Mouse (Mus musculus): ENCODE data around the gene Gin1. TPM values are rescaled to one million over a fixed set of nuclear protein-coding genes. Genes with fewer than 3 reads are reported as not detected.
A peak's percentile ranks its signal among the peaks of the same experiment; 100 is the strongest.
"Not testable (repeated sequence)": the region's sequence is repeated elsewhere in the genome, so short reads cannot be mapped to it uniquely, and the experiment has no call there.

The Gin1 gene
- polyA plus RNA-seq, 1 experiment from 2014 or later, result 15.1 TPM

DNA sequence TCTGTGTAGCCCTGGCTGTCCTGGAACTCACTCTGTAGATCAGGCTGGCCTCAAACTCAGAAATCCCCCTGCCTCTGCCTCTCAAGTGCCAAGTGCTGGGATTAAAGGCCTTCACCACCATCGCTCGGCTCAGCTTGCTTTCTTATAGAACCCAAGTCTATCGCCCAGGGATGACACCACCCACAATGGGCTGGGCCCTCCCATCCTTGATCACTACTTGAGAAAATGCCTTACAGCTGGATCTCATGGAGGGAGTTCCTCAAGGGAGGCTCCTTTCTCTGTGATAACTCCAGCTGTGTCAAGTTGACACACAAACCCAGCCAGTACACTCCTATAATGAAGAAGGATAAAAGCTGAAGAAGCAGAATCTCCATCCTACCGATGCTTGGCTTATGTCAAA is 4.3 kb upstream of the Gin1 start:
- 88% methylated on average over 4 of the region's 4 CpGs for WGBS

GRCm38 (mm10) chr1:97768089-97768488 is 1.9 kb upstream of the Gin1 start:
- ATAC-seq (ENCODE audit: low FRiP score, low read depth), result no peak
- Histone ChIP-seq H3K4me2 (peak overlapping the region; percentile 58), H3K9me3 (no peaks in the 10 kb centered on the region), H3K27me3 (no peaks in the 10 kb centered on the region), H3K9ac (no peak overlapping the region), H3K4me1 (replicated peaks) (peaks cover 43% of the 10 kb centered on the region), H3K36me3 (no peaks in the 10 kb centered on the region), H3K4me3 (peak overlapping the region; percentile 95), H3K27ac (replicated peaks) (no peak overlapping the region)
- WGBS, result 85% methylated on average over 2 of the region's 2 CpGs

More for the DNA sequence above, 4.3 kb upstream of the Gin1 start:
- not testable (repeated sequence) for ATAC-seq (ENCODE audit: low FRiP score, low read depth); H3K9me3 ChIP-seq; H3K4me3 ChIP-seq; H3K27me3 ChIP-seq; H3K9ac ChIP-seq; H3K4me2 ChIP-seq; H3K27ac ChIP-seq (replicated peaks); H3K36me3 ChIP-seq
- H3K4me1 ChIP-seq (replicated peaks), result peaks cover 39% of the 10 kb centered on the region

GRCm38 (mm10) chr1:97768906-97769293 is 1.1 kb upstream of the Gin1 start:
- no peak for ATAC-seq (ENCODE audit: low FRiP score, low read depth)
- H3K27ac ChIP-seq (replicated peaks), result peak overlapping the region; percentile 93
- no peaks in the 10 kb centered on the region for H3K36me3 ChIP-seq
- H3K4me1 ChIP-seq (replicated peaks), result peaks cover 43% of the 10 kb centered on the region
- H3K4me3 ChIP-seq, result peak overlapping the region; percentile 95
- 12% methylated on average over 7 of the region's 7 CpGs for WGBS
- peak overlapping the region; percentile 58 for H3K4me2 ChIP-seq
- H3K27me3 ChIP-seq, result no peaks in the 10 kb centered on the region
- H3K9ac ChIP-seq, result peak overlapping the region; percentile 94
- no peaks in the 10 kb centered on the region for H3K9me3 ChIP-seq

GRCm38 (mm10) chr1:97769294-97769903 is 573 bp upstream of the Gin1 start:
- Histone ChIP-seq H3K9ac (peak overlapping the region; percentile 94), H3K27me3 (no peaks in the 10 kb centered on the region), H3K36me3 (no peaks in the 10 kb centered on the region), H3K4me1 (replicated peaks) (peaks cover 39% of the 10 kb centered on the region), H3K9me3 (no peaks in the 10 kb centered on the region), H3K4me2 (peak overlapping the region; percentile 58), H3K27ac (replicated peaks) (peak overlapping the region; percentile 93), H3K4me3 (peak overlapping the region; percentile 95)
- WGBS, result under 1% methylated on average over 40 of the region's 40 CpGs
- peak; percentile 82 for ATAC-seq (ENCODE audit: low FRiP score, low read depth)

DNA sequence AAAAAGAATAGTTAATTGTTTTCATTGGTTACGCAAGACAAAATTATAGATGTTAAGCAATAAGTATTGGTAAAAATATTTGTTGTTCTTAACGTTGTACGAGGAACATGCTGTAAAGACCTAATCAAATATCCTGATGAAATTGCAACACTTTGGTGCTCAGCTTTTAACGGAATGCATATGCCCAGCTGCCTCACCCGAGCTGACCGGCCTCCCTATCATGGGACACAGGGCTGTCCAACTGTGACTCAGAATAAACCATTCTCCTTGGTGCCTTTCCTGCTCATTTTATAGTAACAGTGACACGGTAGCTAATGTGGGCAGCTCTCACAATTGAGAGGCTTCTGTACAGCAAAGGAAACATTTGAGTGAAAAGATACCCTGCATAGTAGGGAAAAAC is 1.1 kb downstream of the Gin1 start:
- H3K27me3 ChIP-seq, result no peaks in the 10 kb centered on the region
- peak overlapping the region; percentile 58 for H3K4me2 ChIP-seq
- H3K9ac ChIP-seq, result 0 out of 2 replicates have a peak overlapping the region, but pooled peaks have one; percentile 27
- 66% methylated on average over 7 of the region's 7 CpGs for WGBS
- H3K4me3 ChIP-seq, result no peak overlapping the region
- ATAC-seq (ENCODE audit: low FRiP score, low read depth), result no peak
- peaks cover 26% of the 10 kb centered on the region for H3K4me1 ChIP-seq (replicated peaks)
- no peaks in the 10 kb centered on the region for H3K36me3 ChIP-seq
- H3K9me3 ChIP-seq, result no peaks in the 10 kb centered on the region
- H3K27ac ChIP-seq (replicated peaks), result no peak overlapping the region

DNA sequence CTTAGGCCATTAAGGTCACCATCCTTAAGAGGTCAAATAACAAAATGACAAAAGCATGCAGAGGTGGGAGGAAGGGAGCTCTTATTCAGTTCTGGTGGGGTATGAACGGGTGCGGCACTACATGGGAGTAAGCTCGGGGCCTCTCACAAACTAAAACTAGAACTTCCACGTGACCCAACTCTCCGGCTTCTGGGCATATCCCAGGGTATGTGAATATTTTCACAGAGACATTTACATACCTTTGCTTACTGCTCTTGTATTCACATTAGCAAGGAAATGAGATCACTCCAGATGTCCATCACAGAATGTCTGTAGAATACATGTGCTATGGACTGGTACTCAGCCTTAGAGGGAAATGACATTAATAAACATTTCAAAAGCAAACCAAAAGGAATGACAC is 1.8 kb downstream of the Gin1 start:
- ATAC-seq (ENCODE audit: low FRiP score, low read depth), result no peak
- WGBS, result 94% methylated on average over 5 of the region's 5 CpGs
- H3K9me3 ChIP-seq, result no peaks in the 10 kb centered on the region
- no peak overlapping the region for H3K27ac ChIP-seq (replicated peaks)
- no peak overlapping the region for H3K4me3 ChIP-seq
- H3K36me3 ChIP-seq, result no peaks in the 10 kb centered on the region
- no peak overlapping the region for H3K4me2 ChIP-seq
- peaks cover 25% of the 10 kb centered on the region for H3K4me1 ChIP-seq (replicated peaks)
- H3K9ac ChIP-seq, result no peak overlapping the region
- H3K27me3 ChIP-seq, result no peaks in the 10 kb centered on the region

GRCm38 (mm10) chr1:97773362-97773761 is 3.4 kb downstream of the Gin1 start:
- Histone ChIP-seq H3K9me3 (no peaks in the 10 kb centered on the region), H3K36me3 (no peaks in the 10 kb centered on the region), H3K4me3 (no peak overlapping the region), H3K4me2 (no peak overlapping the region), H3K27me3 (no peaks in the 10 kb centered on the region), H3K9ac (no peak overlapping the region), H3K27ac (replicated peaks) (no peak overlapping the region), H3K4me1 (replicated peaks) (peaks cover 8% of the 10 kb centered on the region)
- 94% methylated on average over 6 of the region's 6 CpGs for WGBS
- no peak for ATAC-seq (ENCODE audit: low FRiP score, low read depth)

GRCm38 (mm10) chr1:97773973-97774372 is 4.0 kb downstream of the Gin1 start:
- Histone ChIP-seq H3K9ac (no peak overlapping the region), H3K27me3 (no peaks in the 10 kb centered on the region), H3K9me3 (no peaks in the 10 kb centered on the region), H3K36me3 (no peaks in the 10 kb centered on the region), H3K4me1 (replicated peaks) (peaks cover 4% of the 10 kb centered on the region), H3K27ac (replicated peaks) (no peak overlapping the region), H3K4me2 (no peak overlapping the region), H3K4me3 (no peak overlapping the region)
- ATAC-seq (ENCODE audit: low FRiP score, low read depth), result no peak
- 99% methylated on average over 2 of the region's 2 CpGs for WGBS

DNA sequence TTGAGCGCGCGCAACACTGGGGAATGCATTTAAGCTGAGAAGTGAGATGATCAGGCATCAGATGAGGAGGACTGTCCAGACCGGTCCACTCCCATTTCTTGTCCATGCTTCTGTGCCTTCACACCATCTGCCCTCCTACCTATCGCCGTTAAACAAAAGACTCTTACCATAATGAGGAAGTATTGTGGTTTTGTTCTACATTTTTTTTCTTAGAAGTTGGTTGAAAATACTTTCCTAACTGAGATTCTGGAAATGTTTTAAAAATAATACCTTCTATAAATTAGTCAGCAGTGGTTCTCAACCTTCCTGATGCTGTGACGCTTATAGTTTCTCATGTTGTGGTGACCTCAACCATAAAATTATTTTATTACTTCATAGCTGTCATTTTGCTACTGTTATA is 11.7 kb downstream of the Gin1 start:
- 97% methylated on average over 7 of the region's 7 CpGs for WGBS
- ATAC-seq (ENCODE audit: low FRiP score, low read depth), result no peak
- Histone ChIP-seq H3K27ac (replicated peaks) (no peak overlapping the region), H3K4me1 (replicated peaks) (no peaks in the 10 kb centered on the region), H3K36me3 (no peaks in the 10 kb centered on the region; the same call in 1 of the 2 replicates), H3K27me3 (no peaks in the 10 kb centered on the region), H3K9ac (no peak overlapping the region), H3K9me3 (no peaks in the 10 kb centered on the region), H3K4me2 (no peak overlapping the region), H3K4me3 (no peak overlapping the region)

- Histone ChIP-seq H3K9ac (no peak overlapping the region), H3K36me3 (no peaks in the 10 kb centered on the region; the same call in 1 of the 2 replicates), H3K27me3 (no peaks in the 10 kb centered on the region), H3K4me1 (replicated peaks) (no peaks in the 10 kb centered on the region), H3K4me3 (no peak overlapping the region), H3K4me2 (no peak overlapping the region), H3K27ac (replicated peaks) (no peak overlapping the region), H3K9me3 (no peaks in the 10 kb centered on the region)
- 82% methylated on average over 7 of the region's 7 CpGs for WGBS
- no peak for ATAC-seq (ENCODE audit: low FRiP score, low read depth)
These were observed 15.0 kb downstream of the Gin1 start for GRCm38 (mm10) chr1:97784928-97785327.

- H3K36me3 ChIP-seq, result no peaks in the 10 kb centered on the region; the same call in 1 of the 2 replicates
- ATAC-seq (ENCODE audit: low FRiP score, low read depth), result no peak
- H3K4me3 ChIP-seq, result no peak overlapping the region
- H3K27ac ChIP-seq (replicated peaks), result no peak overlapping the region
- H3K4me1 ChIP-seq (replicated peaks), result no peaks in the 10 kb centered on the region
- no peaks in the 10 kb centered on the region for H3K9me3 ChIP-seq
- no peak overlapping the region for H3K4me2 ChIP-seq
- no peak overlapping the region for H3K9ac ChIP-seq
- H3K27me3 ChIP-seq, result no peaks in the 10 kb centered on the region
- 90% methylated on average over 11 of the region's 11 CpGs for WGBS
These were observed 15.9 kb downstream of the Gin1 start for GRCm38 (mm10) chr1:97785685-97786393.

GRCm38 (mm10) chr1:97787674-97788073 is 17.7 kb downstream of the Gin1 start:
- 90% methylated on average over 3 of the region's 3 CpGs for WGBS
- H3K4me2 ChIP-seq, result no peak overlapping the region
- no peak for ATAC-seq (ENCODE audit: low FRiP score, low read depth)

More at GRCm38 (mm10) chr1:97787674-97788073, 17.7 kb downstream of the Gin1 start:
- Histone ChIP-seq H3K27me3 (no peaks in the 10 kb centered on the region), H3K4me3 (no peak overlapping the region), H3K27ac (replicated peaks) (no peak overlapping the region), H3K9me3 (no peaks in the 10 kb centered on the region), H3K4me1 (replicated peaks) (no peaks in the 10 kb centered on the region), H3K36me3 (no peaks in the 10 kb centered on the region; the same call in 1 of the 2 replicates), H3K9ac (no peak overlapping the region)
